Mouse (Mus musculus): Measurements from ENCODE around the gene Hagh. TPM values are rescaled to one million over a fixed set of nuclear protein-coding genes. Genes with fewer than 3 reads are reported as not detected.
A peak's percentile ranks its signal among the peaks of the same experiment; 100 is the strongest.

The Hagh gene
- 28.5 and 29.3 TPM in 2 replicates for polyA plus RNA-seq (2016; fragmentation: Nextera tagmentation; extraction: Ambion mirVana)

DNA sequence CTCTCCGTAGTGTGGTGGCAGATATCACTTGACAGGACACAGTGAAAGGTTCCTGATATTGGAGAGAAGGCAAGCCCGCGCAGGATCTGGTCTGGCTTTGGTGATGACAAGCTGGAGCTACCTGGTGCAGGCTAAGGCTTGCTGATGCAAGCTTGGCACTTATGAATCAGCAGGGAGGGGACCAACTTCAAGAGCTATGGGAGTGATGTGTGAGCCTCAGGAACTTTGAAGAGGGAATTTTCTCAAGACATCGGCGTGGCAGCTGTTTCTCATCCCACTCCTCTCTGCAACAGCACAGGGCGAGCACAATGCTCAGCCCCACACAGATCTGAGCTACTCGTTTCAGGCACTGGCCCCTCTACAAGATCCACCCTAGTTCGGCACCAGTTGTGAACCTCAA lies at the start of gene Hagh:
Gene Hagh (plus strand): TSS at position 302 of the 400 bp plus-strand sequence.
- no peak for DNase-seq (ENCODE audit: low spot score)
- Histone ChIP-seq H3K36me3 (no peaks in the 10 kb centered on the region), H3K9me3 (replicated peaks) (no peaks in the 10 kb centered on the region), H3K4me1 (no peaks in the 10 kb centered on the region), H3K4me3 (no peak within 1 kb of the TSS), H3K27me3 (ENCODE audit: low read depth, poor library complexity, severe bottlenecking) (peaks cover 6% of the 10 kb centered on the region), H3K27ac (replicated peaks) (no peak within 1 kb of the TSS)
- WGBS: 78% methylated on average over 8 of the region's 8 CpGs

DNA sequence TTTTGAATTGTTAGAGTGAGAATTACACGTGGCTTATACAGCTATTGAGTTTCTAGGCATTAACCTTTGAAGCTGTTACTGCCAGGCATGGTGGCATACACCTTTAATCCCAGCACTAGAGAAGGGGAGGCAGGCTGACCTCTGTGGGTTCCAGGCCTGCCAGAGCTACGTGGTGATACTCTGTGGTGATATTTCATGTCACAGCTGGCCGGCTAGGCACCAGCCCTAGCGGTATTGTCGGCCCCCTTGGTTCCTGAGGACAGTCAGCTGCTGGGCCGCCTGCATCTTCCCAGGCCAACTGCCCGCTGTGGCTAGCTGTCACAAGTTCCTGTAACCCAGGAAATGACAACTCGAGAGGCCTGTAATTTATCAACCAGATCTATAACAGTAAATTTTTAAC lies 47.8 kb upstream of the Hagh start:
- DNase-seq (ENCODE audit: low spot score): no peak
- Histone ChIP-seq H3K36me3 (no peaks in the 10 kb centered on the region), H3K27ac (replicated peaks) (no peak overlapping the region), H3K4me3 (no peak overlapping the region), H3K4me1 (no peaks in the 10 kb centered on the region), H3K9me3 (replicated peaks) (no peaks in the 10 kb centered on the region), H3K27me3 (ENCODE audit: low read depth, poor library complexity, severe bottlenecking) (no peaks in the 10 kb centered on the region)
- WGBS: 77% methylated on average over 8 of the region's 8 CpGs

- no peaks in the 10 kb centered on the region for H3K4me1 ChIP-seq
Measured at GRCm38 (mm10) chr17:24794791-24795190, 45.2 kb upstream of the Hagh start.

DNA sequence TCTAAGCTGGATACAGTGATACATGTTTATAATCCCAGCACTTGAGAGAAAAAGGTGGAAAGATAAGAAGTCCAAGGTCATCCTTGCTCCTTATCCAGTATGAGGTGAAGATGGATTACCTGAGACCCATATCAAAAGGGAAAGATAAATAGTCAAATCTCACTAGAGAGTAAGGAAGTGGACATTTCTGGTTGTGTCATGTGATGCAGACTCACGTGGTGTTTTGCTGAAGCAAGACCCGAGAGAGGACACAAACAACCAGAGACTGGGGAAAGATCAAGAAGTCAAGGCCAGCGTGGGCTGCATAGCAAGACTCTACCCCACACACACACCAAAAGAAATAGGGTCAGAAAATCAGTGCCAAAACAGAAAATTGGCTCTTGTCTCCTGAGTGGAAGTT lies 43.0 kb upstream of the Hagh start:
- no peaks in the 10 kb centered on the region for H3K9me3 ChIP-seq (replicated peaks)
- no peaks in the 10 kb centered on the region for H3K36me3 ChIP-seq
- no peaks in the 10 kb centered on the region for H3K27me3 ChIP-seq (ENCODE audit: low read depth, poor library complexity, severe bottlenecking)
- H3K27ac ChIP-seq (replicated peaks): no peak overlapping the region
- no peak for DNase-seq (ENCODE audit: low spot score)
- no peak overlapping the region for H3K4me3 ChIP-seq
- H3K4me1 ChIP-seq: no peaks in the 10 kb centered on the region
- 77% methylated on average over 3 of the region's 3 CpGs for WGBS

More at GRCm38 (mm10) chr17:24794791-24795190, 45.2 kb upstream of the Hagh start:
- no peaks in the 10 kb centered on the region for H3K36me3 ChIP-seq
- no peak for DNase-seq (ENCODE audit: low spot score)
- WGBS: 87% methylated on average over 12 of the region's 12 CpGs
- no peak overlapping the region for H3K27ac ChIP-seq (replicated peaks)
- no peak overlapping the region for H3K4me3 ChIP-seq
- H3K27me3 ChIP-seq (ENCODE audit: low read depth, poor library complexity, severe bottlenecking): no peaks in the 10 kb centered on the region
- no peaks in the 10 kb centered on the region for H3K9me3 ChIP-seq (replicated peaks)

GRCm38 (mm10) chr17:24798229-24798628 lies 41.7 kb upstream of the Hagh start:
- 60% methylated on average over 9 of the region's 9 CpGs for WGBS
- no peaks in the 10 kb centered on the region for H3K4me1 ChIP-seq
- H3K4me3 ChIP-seq: no peak overlapping the region
- no peaks in the 10 kb centered on the region for H3K36me3 ChIP-seq
- DNase-seq (ENCODE audit: low spot score): no peak
- no peaks in the 10 kb centered on the region for H3K9me3 ChIP-seq (replicated peaks)
- no peak overlapping the region for H3K27ac ChIP-seq (replicated peaks)
- peaks cover 10% of the 10 kb centered on the region for H3K27me3 ChIP-seq (ENCODE audit: low read depth, poor library complexity, severe bottlenecking)

DNA sequence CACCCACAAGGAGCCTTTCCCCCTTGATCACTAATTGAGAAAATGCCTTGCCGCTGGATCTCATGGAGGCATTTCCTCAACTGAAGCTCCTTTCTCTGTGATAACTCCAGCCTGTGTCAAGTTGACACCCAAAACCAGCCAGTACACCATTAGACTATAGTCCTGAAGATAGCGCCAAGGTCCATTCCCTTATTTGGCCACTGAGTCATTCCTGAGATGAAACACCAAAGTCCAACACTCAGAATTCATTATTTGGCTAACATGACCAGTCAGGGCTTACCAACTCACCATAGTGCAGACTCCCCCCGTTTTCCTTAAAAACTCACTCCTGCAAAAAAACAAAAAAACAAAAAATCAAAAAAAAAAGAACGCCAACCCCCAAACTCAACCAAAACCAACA lies 40.5 kb upstream of the Hagh start:
- H3K4me3 ChIP-seq: no peak overlapping the region
- peaks cover 22% of the 10 kb centered on the region for H3K27me3 ChIP-seq (ENCODE audit: low read depth, poor library complexity, severe bottlenecking)
- peaks cover 8% of the 10 kb centered on the region for H3K4me1 ChIP-seq
- WGBS: 86% methylated on average over 4 of the region's 4 CpGs
- no peak overlapping the region for H3K27ac ChIP-seq (replicated peaks)
- H3K9me3 ChIP-seq (replicated peaks): no peaks in the 10 kb centered on the region
- DNase-seq (ENCODE audit: low spot score): no peak
- H3K36me3 ChIP-seq: no peaks in the 10 kb centered on the region

DNA sequence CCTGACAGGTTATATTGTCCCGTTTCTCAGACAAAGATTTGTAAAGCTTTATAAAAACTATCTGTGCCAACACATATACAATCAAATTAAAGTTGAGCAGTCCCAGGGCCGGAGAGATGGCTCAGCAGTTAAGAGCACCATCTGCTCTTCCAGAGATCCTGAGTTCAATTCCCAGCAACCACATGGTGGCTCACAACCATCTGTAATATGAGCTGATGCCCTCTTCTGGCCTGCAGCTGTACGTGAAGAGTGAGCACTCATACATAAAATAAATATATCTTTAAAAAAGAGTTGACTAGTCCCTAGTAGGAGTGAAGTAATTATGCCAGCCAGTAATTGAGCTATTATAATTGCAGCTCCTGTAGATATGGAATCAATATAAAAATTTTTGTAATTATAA lies 39.4 kb upstream of the Hagh start:
- WGBS: 57% methylated on average over 3 of the region's 3 CpGs

DNA sequence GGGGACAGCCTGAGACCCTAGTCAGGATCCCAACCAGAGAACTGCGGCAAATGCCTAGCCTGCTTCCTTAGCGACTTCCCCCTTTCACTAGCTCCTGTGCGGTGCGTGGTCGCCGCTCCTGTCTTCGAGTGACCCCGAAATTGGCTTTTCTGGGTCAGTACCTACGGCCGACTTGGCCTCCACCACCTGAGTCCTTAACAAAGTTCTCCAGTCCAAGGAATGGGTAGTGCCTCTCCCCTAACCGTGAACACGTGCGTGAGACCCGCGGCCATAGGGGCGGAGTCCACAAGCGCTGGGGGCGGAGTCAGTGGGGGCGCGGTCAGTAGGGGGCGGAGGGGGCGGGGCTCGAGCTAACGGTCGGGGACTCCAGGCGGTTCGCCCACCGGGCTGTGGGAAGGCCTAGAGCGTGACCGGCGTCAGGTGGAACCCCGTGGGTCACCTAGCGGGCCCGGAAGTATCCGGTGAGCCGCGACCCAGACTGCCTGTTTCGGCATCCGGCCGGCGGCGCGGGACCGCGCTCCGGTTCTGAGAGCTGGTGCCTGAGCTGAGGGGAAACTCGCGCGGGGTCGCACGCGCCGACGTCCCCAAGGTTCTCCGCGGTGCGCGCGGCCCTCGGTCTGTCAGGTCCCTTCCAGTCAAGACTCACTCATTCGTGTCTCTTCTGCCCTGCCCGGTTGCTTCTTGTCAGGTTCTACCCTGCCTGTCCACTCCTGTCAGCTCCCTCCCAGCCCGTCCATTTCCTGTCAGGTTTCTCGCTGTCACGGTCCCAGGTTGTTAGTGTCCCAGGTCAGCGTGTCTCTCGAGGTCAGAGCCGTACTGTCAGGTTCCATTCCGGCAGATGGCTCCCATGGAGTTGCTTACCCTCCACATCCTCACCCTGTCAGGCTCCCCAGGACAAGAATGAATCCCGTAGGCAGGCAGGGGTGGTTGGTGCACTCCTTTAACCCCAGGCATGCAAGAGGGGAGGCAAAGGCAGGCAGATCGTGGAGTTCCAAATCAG lies 35.7 kb upstream of the Hagh start, which contains the start of gene Meiob:
Gene Meiob (plus strand): TSS at position 338 of the 1,000 bp plus-strand sequence.
- peak within 1 kb of the TSS; percentile 82 for H3K4me3 ChIP-seq
- H3K4me1 ChIP-seq: peaks cover 11% of the 10 kb centered on the region
- WGBS: under 1% methylated on average over 71 of the region's 71 CpGs
- H3K9me3 ChIP-seq (replicated peaks): no peaks in the 10 kb centered on the region
- peaks cover 52% of the 10 kb centered on the region for H3K27me3 ChIP-seq (ENCODE audit: low read depth, poor library complexity, severe bottlenecking)
- peak within 1 kb of the TSS; percentile 73 for H3K27ac ChIP-seq (replicated peaks)
- peak; percentile 85 for DNase-seq (ENCODE audit: low spot score)
- no peaks in the 10 kb centered on the region for H3K36me3 ChIP-seq

More for the DNA sequence above, 39.4 kb upstream of the Hagh start:
- peaks cover 11% of the 10 kb centered on the region for H3K4me1 ChIP-seq
- no peak overlapping the region for H3K27ac ChIP-seq (replicated peaks)
- no peaks in the 10 kb centered on the region for H3K9me3 ChIP-seq (replicated peaks)
- peaks cover 33% of the 10 kb centered on the region for H3K27me3 ChIP-seq (ENCODE audit: low read depth, poor library complexity, severe bottlenecking)
- DNase-seq (ENCODE audit: low spot score): no peak
- no peaks in the 10 kb centered on the region for H3K36me3 ChIP-seq
- H3K4me3 ChIP-seq: no peak overlapping the region

- WGBS: 74% methylated on average over 3 of the region's 3 CpGs
- no peaks in the 10 kb centered on the region for H3K36me3 ChIP-seq
- no peaks in the 10 kb centered on the region for H3K9me3 ChIP-seq (replicated peaks)
- no peaks in the 10 kb centered on the region for H3K4me1 ChIP-seq
- H3K27ac ChIP-seq (replicated peaks): no peak overlapping the region
- peaks cover 13% of the 10 kb centered on the region for H3K27me3 ChIP-seq (ENCODE audit: low read depth, poor library complexity, severe bottlenecking)
- no peak for DNase-seq (ENCODE audit: low spot score)
- no peak overlapping the region for H3K4me3 ChIP-seq
Measured at GRCm38 (mm10) chr17:24811211-24811610, 28.7 kb upstream of the Hagh start.

DNA sequence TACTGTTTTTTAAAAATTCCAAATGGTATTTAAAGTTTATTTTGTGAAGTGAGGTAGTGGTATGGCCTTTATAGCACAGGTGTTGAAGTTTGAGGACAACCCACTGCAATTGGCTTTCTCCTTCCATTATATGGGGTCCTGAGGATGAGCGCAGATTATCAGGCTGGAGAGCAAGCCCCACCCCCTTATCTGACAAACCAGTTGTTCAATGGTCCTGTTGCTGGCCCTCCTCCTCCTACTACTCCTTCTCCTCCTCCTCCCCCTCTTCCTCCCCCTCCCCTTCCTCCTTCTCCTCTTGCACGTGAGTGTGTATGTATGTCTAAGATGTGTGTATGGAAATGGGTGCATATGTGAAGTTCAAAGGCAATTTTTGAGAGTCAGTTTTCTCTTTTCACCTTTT lies 27.7 kb upstream of the Hagh start:
- no peaks in the 10 kb centered on the region for H3K4me1 ChIP-seq
- H3K27me3 ChIP-seq (ENCODE audit: low read depth, poor library complexity, severe bottlenecking): 0 out of 2 replicates have a peak, but pooled peaks cover 3% of the 10 kb centered on the region
- H3K9me3 ChIP-seq (replicated peaks): no peaks in the 10 kb centered on the region
- WGBS: 40% methylated on average over 2 of the region's 2 CpGs
- H3K36me3 ChIP-seq: no peaks in the 10 kb centered on the region
- H3K4me3 ChIP-seq: no peak overlapping the region
- H3K27ac ChIP-seq (replicated peaks): no peak overlapping the region
- DNase-seq (ENCODE audit: low spot score): no peak

DNA sequence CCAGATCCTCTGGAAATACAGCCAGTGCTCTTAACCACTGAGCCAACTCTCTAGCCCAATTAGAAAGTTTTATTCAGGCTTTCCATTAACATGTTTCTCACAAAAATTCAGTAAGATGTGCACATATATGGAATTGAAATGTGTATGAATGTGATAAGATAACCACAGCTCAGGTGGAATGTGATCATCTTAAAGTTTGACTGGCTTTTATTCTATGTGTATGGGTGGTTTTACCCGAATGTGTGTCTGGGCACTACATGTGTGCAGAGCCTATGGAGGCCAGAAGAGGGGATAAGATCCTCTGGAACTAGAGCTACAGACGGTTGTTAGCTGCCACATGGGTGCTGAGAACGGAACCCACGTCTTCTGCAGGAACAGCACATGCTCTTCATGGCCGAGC lies 24.7 kb upstream of the Hagh start:
- H3K4me1 ChIP-seq: no peaks in the 10 kb centered on the region
- no peaks in the 10 kb centered on the region for H3K9me3 ChIP-seq (replicated peaks)
- H3K4me3 ChIP-seq: no peak overlapping the region
- H3K27me3 ChIP-seq (ENCODE audit: low read depth, poor library complexity, severe bottlenecking): no peaks in the 10 kb centered on the region
- WGBS: 84% methylated on average over 5 of the region's 5 CpGs
- no peaks in the 10 kb centered on the region for H3K36me3 ChIP-seq
- no peak for DNase-seq (ENCODE audit: low spot score)
- no peak overlapping the region for H3K27ac ChIP-seq (replicated peaks)

- WGBS: 43% methylated on average over 1 of the region's 1 CpGs
- no peak for DNase-seq (ENCODE audit: low spot score)
- no peak overlapping the region for H3K27ac ChIP-seq (replicated peaks)
- H3K9me3 ChIP-seq (replicated peaks): no peaks in the 10 kb centered on the region
- no peaks in the 10 kb centered on the region for H3K27me3 ChIP-seq (ENCODE audit: low read depth, poor library complexity, severe bottlenecking)
- no peak overlapping the region for H3K4me3 ChIP-seq
- H3K36me3 ChIP-seq: no peaks in the 10 kb centered on the region
- H3K4me1 ChIP-seq: no peaks in the 10 kb centered on the region
Measured at GRCm38 (mm10) chr17:24817503-24817902, 22.4 kb upstream of the Hagh start.

DNA sequence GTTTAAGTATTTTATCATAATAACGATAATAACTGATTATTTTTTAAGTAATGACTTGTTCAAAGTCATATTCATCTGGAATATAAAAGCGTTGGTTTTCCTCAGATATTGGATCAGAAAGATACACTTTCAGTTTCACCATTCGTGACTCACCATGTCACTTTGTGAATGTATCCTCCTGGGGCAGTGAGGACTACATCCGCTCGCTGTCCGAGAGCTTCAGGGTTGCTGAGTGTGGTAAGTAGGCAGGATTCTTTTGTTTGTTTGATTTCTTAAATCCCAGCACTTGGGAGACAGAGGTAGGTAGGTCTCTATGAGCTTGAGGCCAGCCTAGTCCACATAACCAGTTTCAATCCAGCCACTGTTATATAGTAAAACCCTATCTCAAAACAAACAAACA lies 21.8 kb upstream of the Hagh start:
- H3K27me3 ChIP-seq (ENCODE audit: low read depth, poor library complexity, severe bottlenecking): no peaks in the 10 kb centered on the region
- 60% methylated on average over 6 of the region's 6 CpGs for whole genome bisulfite sequencing
- no peaks in the 10 kb centered on the region for H3K9me3 ChIP-seq (replicated peaks)
- H3K4me1 ChIP-seq: no peaks in the 10 kb centered on the region
- no peak for DNase-seq (ENCODE audit: low spot score)
- H3K27ac ChIP-seq (replicated peaks): no peak overlapping the region
- H3K36me3 ChIP-seq: no peaks in the 10 kb centered on the region
- H3K4me3 ChIP-seq: no peak overlapping the region
